Mouse (Mus musculus) small intestine, adult 2 months (tissue): Measurements from ENCODE around the gene Glt1d1. TPM values are rescaled to one million over a fixed set of nuclear protein-coding genes. Genes with fewer than 3 reads are reported as not detected.

ENCODE experiments used
- H3K27ac ChIP-seq: fragments of 200-500 bp; 2 replicates; pipeline ENCODE4 v1.5.1; 2012; ENCODE audit warnings: low read depth, low read length, control low read depth, inconsistent platforms; ENCODE audit not compliant: insufficient read depth
- H3K27me3 ChIP-seq: fragments of 200-500 bp; 2 replicates; pipeline ENCODE4 v1.6.1; 2012; ENCODE audit warnings: mild to moderate bottlenecking, moderate library complexity, low read length, inconsistent platforms; ENCODE audit not compliant: control insufficient read depth, insufficient read depth
- H3K36me3 ChIP-seq: fragments of 200-500 bp; 2 replicates; pipeline ENCODE4 v1.6.1; 2012; ENCODE audit warnings: mild to moderate bottlenecking, low read length, control low read depth, inconsistent platforms; ENCODE audit not compliant: control insufficient read depth, insufficient read depth
- H3K4me1 ChIP-seq: fragments of 200-500 bp; 2 replicates; pipeline ENCODE4 v1.6.1; 2012; ENCODE audit warnings: low read length, inconsistent platforms, mixed read lengths; ENCODE audit not compliant: control insufficient read depth, insufficient read depth, insufficient read length
- H3K4me3 ChIP-seq: fragments of 200-500 bp; 2 replicates; pipeline ENCODE4 v1.5.1; 2012; ENCODE audit warnings: low read depth, mild to moderate bottlenecking, control low read depth, inconsistent platforms, low read length, moderate library complexity
- CTCF ChIP-seq: fragments of 200-500 bp; IDR thresholded peaks from 2 replicates; pipeline ENCODE4 v1.5.1; 2012; ENCODE audit warnings: low read depth, mild to moderate bottlenecking, control low read depth, inconsistent platforms, low read length, moderate library complexity, mixed read lengths; ENCODE audit not compliant: insufficient replicate concordance, insufficient read length; ENCODE audit errors: extremely low read depth
- POLR2A ChIP-seq: fragments of 200-500 bp; IDR thresholded peaks from 2 replicates; pipeline ENCODE4 v1.6.1; 2012; ENCODE audit warnings: low read depth, mild to moderate bottlenecking, control low read depth, inconsistent platforms, low read length, moderate library complexity
- WGBS: fragments of 180-500 bp; shearing (Covaris S2); methylation state at CpG from one replicate; pipeline ENCODE4 v1.1.7; 2018; 5-methylcytosine and 5-hydroxymethylcytosine counted together
- polyA plus RNA-seq: library from polyadenylated mRNA; depleted of rRNA; stranded (reverse); fragments of >200 nt; gene quantifications from 2 replicates; pipeline ENCODE4 v1.2.3, GENCODE M21; 2012

Glt1d1 gene
- polyA plus RNA-seq, 1 experiment = 0.65 TPM

DNA sequence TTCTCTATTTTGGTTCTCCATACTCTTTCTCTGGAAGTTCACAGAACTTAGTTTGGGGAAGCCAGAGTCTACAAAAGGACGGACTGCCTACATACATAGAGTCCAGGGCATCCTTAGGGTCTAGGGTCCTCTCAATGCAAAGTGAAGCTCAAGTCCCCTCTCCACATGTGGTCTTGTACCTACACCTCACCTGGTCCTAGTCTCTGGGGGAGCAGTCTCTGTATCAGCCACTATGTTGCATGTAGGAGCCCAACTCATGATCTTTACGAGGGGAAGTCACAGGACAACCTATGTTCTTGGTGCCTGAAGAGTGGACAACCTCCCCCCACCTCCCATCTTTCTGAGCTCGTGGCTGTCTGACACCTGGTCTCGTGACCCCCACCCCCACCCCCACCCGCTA is 391 bp upstream of the Glt1d1 start:
- WGBS = 16% methylated on average over 5 of the region's 5 CpGs
- Histone ChIP-seq H3K36me3 (no peaks in the 10 kb centered on the region), H3K4me3 (no peak overlapping the region), H3K27ac (no peak overlapping the region), H3K27me3 (peaks cover 16% of the 10 kb centered on the region), H3K4me1 (peaks cover 6% of the 10 kb centered on the region)
- TF ChIP-seq CTCF (no peak), POLR2A (no peak)

- TF ChIP-seq POLR2A = no peak
- no peak for TF ChIP-seq CTCF
- Histone ChIP-seq H3K36me3 (no peaks in the 10 kb centered on the region), H3K4me3 (no peak overlapping the region), H3K4me1 (peaks cover 6% of the 10 kb centered on the region), H3K27me3 (peaks cover 16% of the 10 kb centered on the region), H3K27ac (no peak overlapping the region)
- 8% methylated on average over 4 of the region's 4 CpGs for WGBS
Measured at GRCm38 (mm10) chr5:127633188-127633587, 1.1 kb downstream of the Glt1d1 start.

GRCm38 (mm10) chr5:127633666-127634065 is 1.6 kb downstream of the Glt1d1 start:
- TF ChIP-seq POLR2A (no peak), CTCF (no peak)
- Histone ChIP-seq H3K36me3 (no peaks in the 10 kb centered on the region), H3K4me1 (peaks cover 6% of the 10 kb centered on the region), H3K4me3 (no peak overlapping the region), H3K27me3 (peaks cover 16% of the 10 kb centered on the region), H3K27ac (no peak overlapping the region)
- WGBS = 58% methylated on average over 7 of the region's 7 CpGs

DNA sequence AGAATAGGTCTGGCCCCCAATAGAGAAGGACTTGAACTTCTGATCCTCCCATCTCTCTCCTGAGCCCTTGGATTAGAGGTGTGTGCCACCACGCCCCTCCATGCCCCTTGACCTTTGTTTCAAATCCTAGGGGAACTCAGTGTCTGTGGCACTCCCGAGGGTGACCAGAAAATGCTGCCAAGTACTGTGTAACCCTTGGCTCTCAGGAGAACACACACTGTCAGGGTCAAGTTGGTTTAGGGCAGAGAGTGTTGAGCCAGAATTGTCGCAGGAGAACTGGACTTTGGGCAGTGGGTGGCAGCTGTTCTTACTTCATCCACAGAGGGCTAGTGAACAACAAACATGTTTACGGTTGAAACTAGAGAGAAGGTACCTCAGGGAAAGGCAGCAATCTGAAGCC is 5.6 kb downstream of the Glt1d1 start:
- H3K36me3 ChIP-seq = no peaks in the 10 kb centered on the region
- no peak for TF ChIP-seq POLR2A
- TF ChIP-seq CTCF = no peak
- H3K4me3 ChIP-seq = no peak overlapping the region
- no peak overlapping the region for H3K27ac ChIP-seq
- H3K4me1 ChIP-seq = no peaks in the 10 kb centered on the region
- 32% methylated on average over 4 of the region's 4 CpGs for WGBS
- peaks cover 2% of the 10 kb centered on the region; the same call in 1 of the 2 replicates for H3K27me3 ChIP-seq

DNA sequence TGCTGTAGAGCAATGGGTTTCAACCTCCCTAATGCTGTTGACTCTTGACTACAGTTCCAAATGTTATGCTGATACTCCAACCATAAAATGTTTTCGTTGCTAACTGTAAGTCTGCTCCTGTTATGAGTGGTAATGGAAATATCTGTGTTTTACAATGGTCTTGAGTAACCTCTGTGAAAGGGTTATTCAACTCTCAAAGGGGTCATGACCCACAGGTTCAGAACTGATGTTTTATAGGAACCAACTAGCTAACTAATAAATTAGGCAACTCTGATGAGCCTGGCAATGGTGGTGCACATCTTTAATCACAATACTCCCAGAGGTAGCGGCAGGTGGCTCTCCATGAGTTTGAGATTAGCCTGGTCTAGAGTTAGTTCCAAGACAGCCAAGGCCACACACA is 6.1 kb downstream of the Glt1d1 start:
- TF ChIP-seq CTCF (no peak), POLR2A (no peak)
- 82% methylated on average over 2 of the region's 2 CpGs for WGBS
- no peak overlapping the region for H3K27ac ChIP-seq

GRCm38 (mm10) chr5:127639067-127639605 is 7.1 kb downstream of the Glt1d1 start:
- H3K27ac ChIP-seq = no peak overlapping the region
- no peaks in the 10 kb centered on the region for H3K36me3 ChIP-seq
- H3K27me3 ChIP-seq = no peaks in the 10 kb centered on the region
- 86% methylated on average over 6 of the region's 6 CpGs for WGBS
- H3K4me3 ChIP-seq = no peak overlapping the region
- TF ChIP-seq CTCF (no peak), POLR2A (no peak)
- no peaks in the 10 kb centered on the region for H3K4me1 ChIP-seq

More for the DNA sequence above, 6.1 kb downstream of the Glt1d1 start:
- Histone ChIP-seq H3K27me3 (no peaks in the 10 kb centered on the region), H3K4me3 (no peak overlapping the region), H3K36me3 (no peaks in the 10 kb centered on the region), H3K4me1 (no peaks in the 10 kb centered on the region)

DNA sequence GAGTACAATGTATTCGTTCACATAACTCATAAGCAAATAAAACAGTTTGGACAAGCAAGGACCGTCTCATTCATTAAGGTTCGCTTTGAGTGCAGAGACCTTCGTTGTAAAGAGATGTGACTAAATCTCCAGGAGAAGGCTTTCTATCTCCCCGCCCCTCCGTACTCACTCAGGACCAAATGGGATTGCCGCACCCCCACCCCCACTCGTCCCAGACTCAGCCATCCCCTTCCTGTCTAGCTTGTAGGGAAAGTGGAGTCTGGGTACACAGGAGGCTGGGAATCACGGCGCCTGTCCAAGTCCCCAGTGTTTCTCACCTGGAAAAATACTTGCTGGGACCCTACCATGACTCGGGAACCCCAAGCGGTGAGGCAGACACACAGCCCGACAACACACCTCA is 7.6 kb downstream of the Glt1d1 start:
- no peaks in the 10 kb centered on the region for H3K36me3 ChIP-seq
- 93% methylated on average over 13 of the region's 13 CpGs for WGBS
- TF ChIP-seq POLR2A (no peak), CTCF (no peak)
- H3K27ac ChIP-seq = no peak overlapping the region
- no peak overlapping the region for H3K4me3 ChIP-seq
- H3K27me3 ChIP-seq = no peaks in the 10 kb centered on the region
- H3K4me1 ChIP-seq = no peaks in the 10 kb centered on the region

DNA sequence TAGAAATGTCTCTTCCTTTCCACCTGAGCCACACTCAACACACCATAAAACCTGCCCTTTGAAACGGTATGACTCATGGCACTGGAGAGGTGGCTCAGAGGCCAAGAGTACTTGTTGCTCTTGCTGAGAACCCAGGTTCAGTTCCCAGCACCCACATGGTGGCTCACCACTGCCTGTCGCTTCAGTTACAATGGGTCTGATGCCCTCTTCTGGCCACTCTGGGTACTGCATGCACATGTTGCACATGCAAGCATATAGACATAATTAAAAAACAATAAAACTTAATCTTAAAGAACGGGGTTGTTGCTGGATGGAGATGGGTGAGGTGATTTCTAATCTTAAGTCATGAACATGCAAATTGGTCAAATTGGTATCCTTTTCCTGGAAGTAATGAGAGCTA is 8.3 kb downstream of the Glt1d1 start:
- H3K4me3 ChIP-seq = no peak overlapping the region
- TF ChIP-seq CTCF (peak; percentile 17; the same call in 1 of the 2 replicates), POLR2A (no peak)
- no peaks in the 10 kb centered on the region for H3K4me1 ChIP-seq
- WGBS = 87% methylated on average over 3 of the region's 3 CpGs
- no peak overlapping the region for H3K27ac ChIP-seq
- no peaks in the 10 kb centered on the region for H3K36me3 ChIP-seq
- H3K27me3 ChIP-seq = no peaks in the 10 kb centered on the region
